9 mouse cellular contexts compared by ENCODE assay signal in the genomic region with DNA sequence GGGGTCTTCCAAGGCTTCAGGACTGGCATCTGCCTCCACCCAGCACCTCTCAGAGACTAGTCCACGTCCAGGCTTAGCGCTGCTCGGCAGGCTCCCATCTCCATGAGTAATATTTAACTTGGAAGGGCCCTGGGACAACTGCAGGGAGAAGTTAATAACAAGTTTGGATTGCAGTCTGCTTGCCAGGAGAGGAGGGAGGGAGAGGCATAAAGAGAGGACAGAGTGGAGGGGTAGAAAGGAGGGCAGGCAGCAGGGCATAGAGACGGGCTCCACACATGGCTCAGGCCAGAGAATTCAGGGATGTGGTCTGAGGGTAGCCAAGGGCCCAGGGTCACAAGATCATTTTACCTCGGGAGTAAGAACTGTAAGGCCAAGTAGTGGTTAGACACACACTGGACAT. TPM values are rescaled to one million over a fixed set of nuclear protein-coding genes. Genes with fewer than 3 reads are reported as not detected.
DNase-seq lines count a peak whose midpoint lies in the region; ATAC-seq lines count a peak whose summit lies in the region.
"Had no signal": no experiment of that assay in that cellular context is flagged by ENCODE, and none has a peak within 500 bp of the region (broad histone marks: within the 10 kb centered on the region; RNA-seq: fewer than 3 reads in every experiment).

No protein-coding gene starts in this region.

- DNase-seq in gastrocnemius, adult 18-20 months (ENCODE audit: low spot score), result peak; percentile 73
- no peak for DNase-seq in gastrocnemius, postnatal 10 days
- DNase-seq in embryonic facial prominence, embryonic 14.5 days (ENCODE audit: low spot score), result peak; percentile 61
- DNase-seq in kidney, adult 18-20 months, result peak; percentile 74
- DNase-seq in embryo, embryonic 11 days, result no peak
- no peak for DNase-seq in forebrain, embryonic 14.5 days (ENCODE audit: low spot score)
- no peak for DNase-seq in right cerebral cortex, postnatal 4 days
- DNase-seq: B cell, adult 2 months had no signal

- H3K4me2 ChIP-seq in embryonic facial prominence, embryonic 14.5 days (ENCODE audit: low read depth, low read length), result no peak overlapping the region
- H3K4me2 ChIP-seq in lung, embryonic 15.5 days, result peak overlapping the region; percentile 26; the same call in 1 of the 2 replicates
- no peak overlapping the region for H3K4me2 ChIP-seq in forebrain, embryonic 14.5 days (ENCODE audit: low read length)

- no peaks in the 10 kb centered on the region for H3K9me3 ChIP-seq in embryonic facial prominence, embryonic 14.5 days (ENCODE audit: control insufficient read depth, low read length)
- H3K9me3 ChIP-seq in lung, embryonic 15.5 days, result no peaks in the 10 kb centered on the region
- no peaks in the 10 kb centered on the region for H3K9me3 ChIP-seq in forebrain, embryonic 14.5 days (replicated peaks; ENCODE audit: control insufficient read depth, low read length)

- 50% methylated on average over 5 of the region's 5 CpGs for WGBS in embryonic facial prominence, embryonic 14.5 days
- 42% methylated on average over 5 of the region's 5 CpGs for WGBS in lung, embryonic 15.5 days
- 84% methylated on average over 5 of the region's 5 CpGs for WGBS in forebrain, embryonic 14.5 days

- no peak overlapping the region for H3K4me3 ChIP-seq in embryonic facial prominence, embryonic 14.5 days (ENCODE audit: low read depth, low read length)
- H3K4me3 ChIP-seq in lung, embryonic 15.5 days, result no peak overlapping the region
- H3K4me3 ChIP-seq in forebrain, embryonic 14.5 days (ENCODE audit: low read depth, low read length), result no peak overlapping the region

- no peaks in the 10 kb centered on the region for H3K36me3 ChIP-seq in embryonic facial prominence, embryonic 14.5 days (ENCODE audit: control insufficient read depth, insufficient read depth, low read length)
- H3K36me3 ChIP-seq in lung, embryonic 15.5 days, result no peaks in the 10 kb centered on the region
- no peaks in the 10 kb centered on the region for H3K36me3 ChIP-seq in forebrain, embryonic 14.5 days (ENCODE audit: control insufficient read depth, insufficient read depth, low read length)

- H3K4me1 ChIP-seq in embryonic facial prominence, embryonic 14.5 days (ENCODE audit: control insufficient read depth, insufficient read depth, low read length), result peaks cover 50% of the 10 kb centered on the region
- peaks cover 53% of the 10 kb centered on the region for H3K4me1 ChIP-seq in lung, embryonic 15.5 days
- peaks cover 31% of the 10 kb centered on the region for H3K4me1 ChIP-seq in forebrain, embryonic 14.5 days (ENCODE audit: control insufficient read depth, insufficient read depth, low read length)

- H3K27ac ChIP-seq in embryonic facial prominence, embryonic 14.5 days (replicated peaks; ENCODE audit: low read depth, low read length), result peak overlapping the region; percentile 65
- H3K27ac ChIP-seq in lung, embryonic 15.5 days, result peak overlapping the region; percentile 100
- H3K27ac ChIP-seq in forebrain, embryonic 14.5 days (ENCODE audit: low read depth, low read length), result no peak overlapping the region

- ATAC-seq in embryonic facial prominence, embryonic 14.5 days (ENCODE audit: low read depth), result no peak
- ATAC-seq in lung, embryonic 15.5 days (ENCODE audit: borderline replicate concordance, extremely low read depth, low FRiP score, low TSS enrichment), result no peak
- no peak for ATAC-seq in forebrain, embryonic 14.5 days

- 0 out of 2 replicates have a peak overlapping the region, but pooled peaks have one; percentile 6 for H3K9ac ChIP-seq in embryonic facial prominence, embryonic 14.5 days (ENCODE audit: low read depth, low read length)
- H3K9ac ChIP-seq in lung, embryonic 15.5 days, result no peak overlapping the region
- H3K9ac ChIP-seq in forebrain, embryonic 14.5 days (ENCODE audit: low read length), result no peak overlapping the region

- no peaks in the 10 kb centered on the region for H3K27me3 ChIP-seq in embryonic facial prominence, embryonic 14.5 days (replicated peaks; ENCODE audit: control insufficient read depth, insufficient read depth, low read length)
- no peaks in the 10 kb centered on the region for H3K27me3 ChIP-seq in lung, embryonic 15.5 days
- H3K27me3 ChIP-seq in forebrain, embryonic 14.5 days (replicated peaks; ENCODE audit: control insufficient read depth, insufficient read depth, low read length), result no peaks in the 10 kb centered on the region

RNA-seq across cellular contexts. Expression of gene Faap20, which starts 11.3 kb away (rescaled TPM):
- 1 to 10 TPM; 5.2 to 6.6 TPM for total RNA-seq in gastrocnemius, adult 18-20 months (2021)
- 10 to 100 TPM; 18.9 to 26.4 TPM for total RNA-seq in gastrocnemius, postnatal 10 days (2021)
- polyA plus RNA-seq in embryonic facial prominence, embryonic 14.5 days (2014; fragmentation: Nextera tagmentation; extraction: Ambion mirVana), result 66.1 and 68.5 TPM in 2 replicates
- polyA plus RNA-seq in lung, embryonic 15.5 days (2015; fragmentation: Nextera tagmentation; extraction: Ambion mirVana), result 83.4 and 83.5 TPM in 2 replicates
- 81.2 and 87.4 TPM in 2 replicates for polyA plus RNA-seq in forebrain, embryonic 14.5 days (2014; fragmentation: Nextera tagmentation; extraction: Ambion mirVana)

RNA-seq across cellular contexts. Expression of gene Ski, which starts 15.9 kb away (rescaled TPM):
- total RNA-seq in gastrocnemius, adult 18-20 months (2021), result 10 to 100 TPM; 28.3 to 31.3 TPM
- 10 to 100 TPM; 68.1 to 79.6 TPM for total RNA-seq in gastrocnemius, postnatal 10 days (2021)
- 34.1 and 34.9 TPM in 2 replicates for polyA plus RNA-seq in embryonic facial prominence, embryonic 14.5 days (2014; fragmentation: Nextera tagmentation; extraction: Ambion mirVana)
- polyA plus RNA-seq in lung, embryonic 15.5 days (2015; fragmentation: Nextera tagmentation; extraction: Ambion mirVana), result 16.1 and 16.9 TPM in 2 replicates
- polyA plus RNA-seq in forebrain, embryonic 14.5 days (2014; fragmentation: Nextera tagmentation; extraction: Ambion mirVana), result 16.2 and 17.1 TPM in 2 replicates

Comparison
In these comparisons a context has a peak if more than half of its experiments do, and no peak if none do; other contexts are left out.
1. DNase-seq: peak in gastrocnemius, adult 18-20 months (single experiment), embryonic facial prominence, embryonic 14.5 days (single experiment) and kidney, adult 18-20 months (single experiment); none in gastrocnemius, postnatal 10 days (single experiment), embryo, embryonic 11 days (single experiment), forebrain, embryonic 14.5 days (single experiment) and right cerebral cortex, postnatal 4 days (single experiment).